Mouse (Mus musculus) G1E (cell line): Measurements from ENCODE around the gene Clrn3.

Source experiments
- CTCF ChIP-seq: IDR thresholded peaks from 2 replicates; pipeline ENCODE4 v1.5.1; 2012; ENCODE audit warnings: low read depth, low read length, inconsistent platforms, mixed read lengths
- GATA1 ChIP-seq: IDR thresholded peaks from 2 replicates; pipeline ENCODE4 v1.6.1; 2012; ENCODE audit warnings: borderline replicate concordance, low read length, inconsistent platforms, mixed read lengths
- POLR2AphosphoS5 ChIP-seq: IDR thresholded peaks from 2 replicates; pipeline ENCODE4 v1.6.1; 2012; ENCODE audit warnings: low read depth, low read length, inconsistent platforms; ENCODE audit not compliant: insufficient replicate concordance
- TAL1 ChIP-seq: conservative IDR thresholded peaks from 2 replicates; pipeline ENCODE4 v1.6.1; 2012; ENCODE audit warnings: low read depth, low read length, inconsistent platforms, mixed read lengths

DNA sequence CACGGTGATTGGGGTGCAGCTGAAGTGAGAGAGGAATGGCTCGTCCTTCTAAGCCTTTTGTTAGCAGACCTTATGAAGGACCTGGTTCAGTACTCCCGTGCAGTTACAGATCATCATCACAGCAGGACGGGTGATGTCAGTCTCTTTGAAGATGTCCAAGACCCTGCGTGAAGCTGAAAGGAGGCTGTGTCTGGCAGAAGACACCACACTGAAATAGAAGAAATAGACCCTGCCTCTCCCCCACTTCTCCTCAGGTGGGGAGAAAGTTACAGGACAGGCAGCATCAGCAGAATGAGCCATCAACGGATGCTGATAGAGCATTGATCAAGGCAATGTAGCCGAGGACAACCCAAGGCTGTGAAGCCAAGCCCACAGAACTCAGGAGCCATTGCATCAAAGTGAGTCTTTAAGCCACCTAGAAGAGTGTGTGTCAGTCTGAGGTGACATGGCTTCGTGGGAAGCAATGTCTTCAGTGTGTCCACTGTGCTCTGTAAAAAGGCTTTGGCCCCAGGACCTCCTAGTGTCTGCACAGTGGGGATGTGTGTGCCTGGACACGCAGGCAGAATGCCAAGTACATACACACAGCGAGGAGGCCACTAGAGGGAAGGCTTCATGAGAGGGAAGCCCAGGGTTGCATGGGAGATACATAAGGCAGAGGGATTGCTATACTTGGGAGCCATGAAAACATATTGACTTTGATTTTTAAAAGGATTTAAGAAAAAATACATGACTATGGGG, 41.6 kb downstream of the Clrn3 start:
- TF ChIP-seq GATA1 (no peak), CTCF (no peak), TAL1 (no peak), POLR2AphosphoS5 (no peak)
